Mouse (Mus musculus) liver, embryonic 14 days (tissue): Measurements from ENCODE around the gene Myh4. TPM values are rescaled to one million over a fixed set of nuclear protein-coding genes. Genes with fewer than 3 reads are reported as not detected.

Experiments used
- polyA plus RNA-seq: library from polyadenylated mRNA; depleted of rRNA; stranded (reverse); fragments of >200 nt; gene quantifications from 2 replicates; pipeline ENCODE4 v1.2.3, GENCODE M21; 2012; rRNA removed

Gene Myh4
- polyA plus RNA-seq, result 0.01 TPM in 1 of 2 replicates, not detected in the other

DNA sequence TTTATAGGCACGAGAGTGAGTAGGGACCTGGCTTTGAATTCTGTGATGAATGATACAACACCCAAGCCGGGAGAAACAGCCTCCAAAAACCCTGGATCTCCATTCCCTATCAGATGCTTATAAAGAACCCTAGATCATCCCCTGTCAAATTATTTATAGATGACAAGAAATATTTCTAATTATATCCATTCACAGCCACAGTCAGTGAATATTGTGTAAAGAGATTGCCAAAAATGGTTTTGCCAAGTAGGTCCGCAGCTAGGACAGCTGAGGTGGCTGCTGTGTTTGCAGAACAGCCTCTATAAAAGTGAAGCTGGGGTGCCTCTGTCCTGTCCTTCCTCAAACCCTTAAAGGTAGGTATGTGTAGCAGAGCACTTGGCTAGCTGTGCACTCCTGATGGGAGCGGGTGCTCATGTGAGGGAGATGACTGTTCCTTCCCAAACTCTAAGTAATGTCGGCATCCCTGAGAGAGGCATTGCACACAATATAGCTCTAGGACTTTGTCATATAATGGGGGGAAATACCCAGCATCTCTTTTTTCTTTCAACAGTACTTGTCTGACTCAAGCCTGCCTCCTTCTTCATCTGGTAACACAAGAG is at the start of gene Myh4:
Myh4 (plus strand) TSS at position 549 of the 599 bp plus-strand sequence.

DNA sequence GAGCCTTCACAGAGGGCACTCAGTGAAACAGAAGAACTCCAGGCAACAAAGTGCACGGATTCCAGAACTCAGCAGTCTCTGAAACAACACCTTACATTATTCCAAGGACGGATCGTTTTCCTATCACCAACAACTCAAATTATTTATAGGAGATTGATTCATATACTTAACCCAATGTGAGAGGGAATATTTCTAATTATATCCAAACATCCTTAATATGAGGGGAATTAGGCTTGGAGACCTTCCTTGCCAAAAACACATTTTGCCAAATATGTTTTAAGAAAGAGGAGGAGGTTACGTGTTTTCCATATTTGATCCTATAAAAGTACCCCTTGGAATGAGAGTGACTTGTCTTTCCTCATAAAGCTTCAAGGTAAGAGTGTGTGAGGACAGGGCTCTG is 38.1 kb upstream of the Myh4 start, which contains the start of gene Myh1:
Myh1 (plus strand) TSS at position 301 of the 400 bp plus-strand sequence.

DNA sequence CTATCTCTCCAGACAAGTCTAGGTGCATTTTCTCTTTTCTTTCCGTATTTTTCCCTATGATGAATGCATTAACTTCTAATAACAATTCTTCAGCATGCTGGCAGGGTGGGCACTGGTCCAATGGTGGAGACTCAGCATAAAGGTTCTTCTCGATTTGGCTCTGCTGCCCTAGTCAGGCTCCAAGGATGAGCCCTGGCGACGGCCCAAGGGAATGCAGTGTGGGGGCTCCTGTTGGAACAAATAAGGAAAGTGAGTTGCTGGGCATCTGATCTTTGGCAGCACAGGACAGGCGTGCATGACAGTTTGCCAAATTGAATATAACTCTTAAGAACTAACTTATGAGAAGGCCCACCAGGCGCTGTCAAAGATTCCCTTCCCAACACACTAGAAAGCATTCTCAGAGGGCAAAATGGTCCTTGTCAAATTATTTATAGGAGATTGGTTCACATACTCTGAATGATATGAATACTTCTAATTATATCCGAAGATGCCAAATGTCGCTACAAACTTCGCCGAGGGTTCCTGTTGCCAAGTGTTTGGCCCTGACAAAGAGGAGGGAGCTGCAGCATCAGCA is 38.9 kb downstream of the Myh4 start, which contains the start of gene Myh8:
Myh8 (plus strand) TSS at position 524 of the 574 bp plus-strand sequence.

Other genes with a start within 250 kb of the Myh4 start
- gene Tmem220, start 212.9 kb upstream of the Myh4 start, polyA plus RNA-seq, result 1.3 and 1.4 TPM in 2 replicates
- 8.4 and 8.6 TPM in 2 replicates for gene Adprm, start 185.4 kb upstream of the Myh4 start, polyA plus RNA-seq
- gene Sco1, start 185.4 kb upstream of the Myh4 start, polyA plus RNA-seq, result 2.9 and 3.3 TPM in 2 replicates
- gene Myh3, start 159.7 kb upstream of the Myh4 start, polyA plus RNA-seq, result 0.09 and 4.7 TPM in 2 replicates
- gene Myh2, start 67.0 kb upstream of the Myh4 start, polyA plus RNA-seq, result under 0.01 TPM in 1 of 2 replicates, not detected in the other
- gene Myh1, start 38.0 kb upstream of the Myh4 start, polyA plus RNA-seq, result 0.02 TPM in 1 of 2 replicates, not detected in the other
- gene Myh8, start 39.1 kb downstream of the Myh4 start, polyA plus RNA-seq, result 0.02 and 2.3 TPM in 2 replicates
- 0.01 and 0.02 TPM in 2 replicates for gene Myh13, start 83.6 kb downstream of the Myh4 start, polyA plus RNA-seq
- gene Gas7, start 217.4 kb downstream of the Myh4 start, polyA plus RNA-seq, result 0.49 and 0.54 TPM in 2 replicates